Mouse (Mus musculus) erythroblast, embryonic 14.5 days (primary cell): Measurements from ENCODE around the gene Cyp39a1.

ENCODE experiments used
- GATA1 ChIP-seq: IDR thresholded peaks from 2 replicates; pipeline ENCODE4 v1.6.1; 2012; ENCODE audit warnings: low read length, inconsistent platforms, mixed read lengths
- TAL1 ChIP-seq: IDR thresholded peaks from 3 replicates; pipeline ENCODE4 v1.6.1; 2012; ENCODE audit warnings: low read length, inconsistent platforms, mixed read lengths

DNA sequence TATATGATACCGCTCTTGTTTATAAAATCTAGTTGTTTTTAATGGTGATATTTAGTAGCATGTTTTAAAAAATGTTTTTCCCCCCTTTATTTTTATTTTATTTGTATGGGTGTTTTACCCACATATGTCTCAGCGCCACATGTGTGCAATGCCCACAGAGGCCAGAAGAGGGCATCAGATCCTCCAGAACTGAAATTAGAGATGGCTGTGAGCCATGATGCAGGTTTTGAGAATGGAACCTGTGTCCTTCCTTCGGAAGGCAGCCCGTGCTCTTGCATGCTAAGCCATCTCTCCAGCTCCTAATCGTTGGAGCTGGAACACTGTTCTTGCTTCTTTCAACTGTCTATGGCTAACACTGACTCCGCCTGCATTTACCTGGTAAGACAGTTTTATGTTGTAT, 33.8 kb downstream of the Cyp39a1 start:
- TF ChIP-seq TAL1 (no peak), GATA1 (no peak)
